Mouse (Mus musculus) adrenal gland, postnatal 14 days (tissue): ENCODE measurements around the gene D1Pas1. TPM values are rescaled to one million over a fixed set of nuclear protein-coding genes. Genes with fewer than 3 reads are reported as not detected.

Experiments
- DNase-seq: peaks from one replicate; pipeline ENCODE4 v3.0.0; 2021; ENCODE audit warnings: mixed read lengths
- total RNA-seq: library from RNA; stranded (reverse); gene quantifications from 2 replicates; pipeline ENCODE4 v1.2.3, GENCODE M21; 2021

The D1Pas1 gene
- total RNA-seq, 1 experiment from 2014 or later = not detected

DNA sequence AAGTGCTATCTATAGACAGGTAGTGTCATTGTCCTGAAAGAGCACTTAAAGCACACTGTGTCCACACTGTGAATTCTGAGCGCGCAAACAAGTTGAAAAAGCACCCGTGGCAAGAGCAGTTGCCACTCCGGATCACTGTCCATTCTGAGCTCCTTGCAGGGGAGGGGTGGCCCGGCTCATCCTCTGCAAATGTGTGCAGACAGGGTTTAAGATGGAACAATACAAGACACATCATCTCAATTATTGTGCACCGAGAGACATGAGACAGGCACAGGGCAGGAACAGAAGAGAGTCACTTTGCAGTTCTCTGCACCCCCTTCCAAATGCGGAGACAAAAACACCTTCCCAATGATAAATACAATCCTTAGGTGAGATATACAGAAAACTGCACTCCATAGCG lies 19.3 kb downstream of the D1Pas1 start:
- DNase-seq = no peak

DNA sequence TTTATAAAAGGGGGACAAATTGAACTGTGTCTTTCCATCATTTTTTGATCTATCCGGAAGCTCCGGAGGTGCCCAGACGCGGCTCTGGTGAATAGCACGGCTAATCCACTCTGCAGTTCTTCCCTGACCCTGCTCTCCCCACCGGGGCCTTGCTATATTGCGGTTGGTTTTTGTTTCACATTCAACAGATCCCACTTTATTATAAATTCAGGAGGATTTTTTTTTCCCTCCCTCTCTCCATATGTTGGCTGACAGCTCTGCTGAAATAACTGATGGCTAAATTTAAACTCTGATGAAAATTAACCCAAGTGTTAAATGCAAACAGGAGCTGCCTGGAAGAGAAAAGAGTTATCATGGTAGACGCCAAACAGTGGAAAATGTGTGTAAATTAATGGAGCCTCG lies 21.1 kb downstream of the D1Pas1 start:
- DNase-seq = no peak

- DNase-seq = no peak
Measured at GRCm38 (mm10) chr1:186988822-186989221, 21.6 kb downstream of the D1Pas1 start.

- DNase-seq = no peak
Measured at GRCm38 (mm10) chr1:186991473-186991872, 24.3 kb downstream of the D1Pas1 start.

DNA sequence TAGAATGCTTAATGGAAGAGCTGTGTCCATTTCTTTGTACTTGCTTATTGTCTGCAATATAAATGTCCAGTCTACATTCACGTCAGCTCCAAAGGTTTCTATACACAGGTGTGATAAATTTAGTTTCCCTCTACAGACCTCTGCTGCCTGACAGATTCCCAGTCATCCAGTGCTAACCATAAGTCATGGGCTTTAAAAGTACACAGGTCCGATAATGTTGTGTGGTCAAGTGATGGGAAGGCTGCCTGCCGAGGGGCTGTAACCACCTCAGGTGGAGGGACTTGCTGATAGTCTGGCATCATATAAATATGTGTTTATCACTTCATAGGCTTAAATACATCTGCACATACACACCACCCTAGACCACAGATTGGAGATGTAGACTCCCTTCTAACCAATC lies 24.9 kb downstream of the D1Pas1 start:
- DNase-seq = no peak

DNA sequence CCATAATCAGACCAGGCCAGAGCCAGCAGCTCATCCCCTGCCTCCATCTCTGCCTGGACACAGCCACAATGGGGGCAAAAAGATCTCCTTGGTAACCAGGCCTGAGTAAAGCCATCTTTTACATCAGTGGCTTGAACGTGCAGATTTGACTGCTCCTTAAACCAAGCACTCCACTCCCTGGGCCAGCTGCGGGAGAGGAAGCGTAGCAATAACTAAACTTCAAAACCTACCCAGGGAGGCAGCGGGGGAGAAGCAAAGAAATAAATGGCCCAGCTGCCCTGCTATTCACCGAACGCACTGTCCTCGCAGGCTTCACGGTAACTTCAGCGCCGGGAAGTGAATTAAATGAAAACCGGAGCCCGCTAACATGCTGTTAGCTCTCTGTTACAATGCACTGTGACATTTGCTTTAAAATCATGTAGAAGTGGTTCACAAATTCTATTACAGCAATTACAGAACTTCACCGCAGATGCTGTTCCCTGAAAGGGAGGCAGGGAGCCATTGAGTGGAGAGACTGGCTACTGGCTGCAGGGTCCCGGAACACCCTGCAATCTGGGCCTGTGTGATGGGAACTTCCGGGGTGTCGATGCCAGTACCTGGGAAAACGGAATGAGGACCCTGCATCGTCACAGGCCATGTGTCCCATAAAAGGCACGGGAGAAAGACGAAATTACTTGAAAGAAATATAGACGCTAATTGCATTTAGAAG lies 30.5 kb downstream of the D1Pas1 start:
- no peak for DNase-seq

GRCm38 (mm10) chr1:187003441-187003861 lies 36.2 kb downstream of the D1Pas1 start:
- DNase-seq = no peak

DNA sequence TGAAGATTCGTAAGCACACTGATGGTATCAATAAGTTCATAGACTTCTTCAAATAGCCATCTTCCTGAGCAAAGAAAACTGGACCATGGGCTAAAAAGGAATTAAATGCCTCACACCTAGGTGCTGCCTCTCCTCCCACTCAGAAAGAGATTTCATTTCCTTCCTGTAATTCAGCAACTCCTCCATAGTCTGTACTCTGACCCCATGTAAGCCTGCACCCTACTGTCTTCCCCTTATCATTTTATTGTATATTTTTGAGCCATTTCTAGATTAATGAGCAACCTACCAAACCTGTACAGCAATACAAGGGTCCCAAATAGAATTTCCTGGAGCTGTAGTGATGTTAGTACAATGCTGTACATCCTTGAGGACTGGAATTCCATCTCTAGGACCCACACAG lies 37.1 kb downstream of the D1Pas1 start:
- no peak for DNase-seq

DNA sequence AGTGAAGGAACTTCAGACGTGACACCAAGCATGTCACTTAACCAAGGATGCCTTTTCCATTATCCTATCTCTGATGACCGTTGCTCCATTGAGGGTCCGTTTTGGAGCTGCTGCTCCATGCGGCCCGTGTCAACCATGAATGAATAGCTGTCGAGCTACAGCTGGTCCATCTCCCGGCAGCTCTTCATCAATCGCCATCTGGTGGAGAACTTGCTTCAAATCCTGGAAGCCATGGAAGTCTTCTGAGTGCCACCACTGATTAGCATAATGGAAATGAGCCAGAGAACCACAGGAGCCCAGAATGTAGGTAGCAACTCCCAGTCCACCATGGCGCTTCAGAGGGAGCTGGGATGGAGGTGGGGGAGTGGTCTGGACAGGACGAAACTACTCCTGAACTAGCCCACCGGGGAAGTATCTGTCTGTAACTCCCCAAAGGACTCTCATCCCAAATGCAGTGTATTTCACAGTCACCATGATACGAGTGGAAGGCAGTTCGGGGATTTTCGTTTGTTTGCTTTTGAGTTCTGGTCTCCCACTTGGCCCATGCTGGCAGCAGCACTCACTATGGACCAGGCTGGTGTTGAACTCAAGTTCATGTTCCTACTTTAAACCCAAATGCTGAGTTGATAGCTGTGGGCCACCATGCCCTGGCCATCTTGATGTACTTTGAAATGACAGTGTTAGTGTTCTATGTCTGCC lies 39.2 kb downstream of the D1Pas1 start:
- DNase-seq = no peak

- no peak for DNase-seq
Measured at GRCm38 (mm10) chr1:187008236-187008635, 41.0 kb downstream of the D1Pas1 start.

DNA sequence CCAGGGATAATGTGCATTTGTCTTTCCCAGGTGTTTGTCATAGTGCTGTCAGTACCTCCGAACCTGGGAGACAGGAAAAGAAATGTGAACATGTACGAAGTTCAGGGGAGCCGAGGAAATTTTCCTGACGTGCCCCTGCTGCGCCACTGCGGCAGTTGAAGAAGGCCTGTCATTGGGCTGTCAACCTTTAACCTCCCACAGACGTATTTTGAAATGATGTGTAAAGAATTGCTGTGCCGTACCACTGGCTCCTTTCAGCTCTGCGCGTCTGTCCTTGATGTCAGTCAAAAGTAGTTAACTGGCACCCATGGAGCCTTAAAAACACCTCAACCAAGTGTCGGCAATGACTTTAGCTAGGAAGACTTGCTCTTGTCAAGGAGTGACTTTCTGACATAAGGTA lies 42.9 kb downstream of the D1Pas1 start:
- DNase-seq = no peak

DNA sequence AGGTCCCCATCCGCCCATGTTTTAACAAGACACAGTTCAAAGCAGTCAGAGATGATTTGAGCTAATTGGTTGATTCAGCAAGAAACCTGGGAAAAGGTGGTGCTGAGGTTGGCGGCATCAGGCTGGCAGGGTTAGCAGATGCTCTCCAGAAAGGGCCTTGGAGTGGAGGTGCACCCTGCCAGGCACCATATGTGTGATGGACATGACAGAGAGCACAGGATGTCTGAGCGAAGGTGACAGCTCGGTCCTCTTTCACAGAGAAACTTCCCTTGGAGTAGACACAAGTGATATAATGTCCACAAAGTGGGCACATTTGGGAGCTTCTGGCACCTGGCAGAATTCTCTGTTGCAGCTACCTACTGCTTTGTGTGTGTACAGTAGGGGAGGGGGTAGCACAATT lies 44.4 kb downstream of the D1Pas1 start:
- no peak for DNase-seq

GRCm38 (mm10) chr1:187014141-187014540 lies 46.9 kb downstream of the D1Pas1 start:
- no peak for DNase-seq

GRCm38 (mm10) chr1:187015673-187016072 lies 48.5 kb downstream of the D1Pas1 start:
- no peak for DNase-seq

DNA sequence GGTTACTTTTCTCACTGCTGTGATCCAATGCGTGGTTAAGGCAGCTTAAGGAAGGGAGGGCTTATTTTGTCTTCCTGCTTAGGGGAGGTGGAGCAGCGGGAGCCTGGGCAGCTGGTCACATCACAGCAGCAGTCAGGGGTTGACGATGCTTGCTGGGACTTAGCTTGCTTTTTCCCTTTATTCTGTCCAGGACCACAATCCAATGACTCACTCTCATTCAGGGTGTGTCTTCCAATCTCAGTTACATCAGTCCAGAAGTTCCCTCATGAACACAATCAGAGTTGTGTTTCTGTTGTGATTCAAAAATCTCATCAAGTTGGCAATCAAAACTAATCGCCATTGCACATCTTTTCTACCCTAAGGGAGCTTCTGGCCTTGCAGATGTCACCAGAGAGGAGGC lies 48.9 kb downstream of the D1Pas1 start:
- DNase-seq = no peak

- DNase-seq = peak; percentile 76
Measured at GRCm38 (mm10) chr1:187020011-187020410, 52.8 kb downstream of the D1Pas1 start.

Other genes starting within 250 kb of the D1Pas1 start
- gene Rrp15, start 218.1 kb upstream of the D1Pas1 start, total RNA-seq = 26.9 and 31.7 TPM in 2 replicates
- 1.0 and 1.3 TPM in 2 replicates for gene Spata17, start 248.0 kb downstream of the D1Pas1 start, total RNA-seq
- gene Gpatch2, start 248.1 kb downstream of the D1Pas1 start, total RNA-seq = 23.4 and 25.0 TPM in 2 replicates